Mouse (Mus musculus) CH12.LX (cell line): ENCODE data around the gene Fuz.

Experiments
- CHD1 ChIP-seq: IDR thresholded peaks from 2 replicates; pipeline ENCODE4 v1.6.1; 2012; ENCODE audit warnings: low read depth, low read length, improper control_type of control experiment, inconsistent platforms
- CTCF ChIP-seq, 2 experiments: IDR thresholded peaks in 1 of 2; conservative IDR thresholded peaks in 1 of 2; 2 replicates each; pipeline ENCODE4 v1.5.1; 2011 to 2012; ENCODE audit warnings: low read depth in 2 of 2, low read length in 2 of 2, improper control_type of control experiment in 1 of 2, inconsistent platforms in 1 of 2, mild to moderate bottlenecking in 1 of 2, moderate library complexity in 1 of 2
- JUN ChIP-seq: IDR thresholded peaks from 2 replicates; pipeline ENCODE4 v1.6.1; 2011; ENCODE audit warnings: low read depth, mild to moderate bottlenecking, low read length, improper control_type of control experiment, moderate library complexity; ENCODE audit not compliant: insufficient read depth
- JUND ChIP-seq: conservative IDR thresholded peaks from 2 replicates; pipeline ENCODE4 v1.6.1; 2011; ENCODE audit warnings: low read depth, low read length, improper control_type of control experiment
- KAT2A ChIP-seq: IDR thresholded peaks from 2 replicates; pipeline ENCODE4 v1.6.1; 2012; ENCODE audit warnings: low read length, improper control_type of control experiment, inconsistent platforms; ENCODE audit not compliant: insufficient replicate concordance
- MAX ChIP-seq: IDR thresholded peaks from 2 replicates; pipeline ENCODE4 v1.6.1; 2011; ENCODE audit warnings: low read length, improper control_type of control experiment
- MEF2A ChIP-seq: IDR thresholded peaks from 2 replicates; pipeline ENCODE4 v1.6.1; 2014; ENCODE audit warnings: low read depth, mild to moderate bottlenecking, inconsistent platforms, low read length, improper control_type of control experiment, borderline replicate concordance
- MYC ChIP-seq: IDR thresholded peaks from 2 replicates; pipeline ENCODE4 v1.6.1; 2011; ENCODE audit warnings: low read depth, mild to moderate bottlenecking, improper control_type of control experiment, low read length
- NRF1 ChIP-seq: IDR thresholded peaks from 2 replicates; pipeline ENCODE4 v1.6.1; 2014; ENCODE audit warnings: low read depth, mild to moderate bottlenecking, inconsistent platforms, low read length, improper control_type of control experiment, moderate library complexity
- POLR2A ChIP-seq: IDR thresholded peaks from 2 replicates; pipeline ENCODE4 v1.6.1; 2011; ENCODE audit warnings: low read depth, mild to moderate bottlenecking, improper control_type of control experiment, low read length
- SMC3 ChIP-seq: IDR thresholded peaks from 2 replicates; pipeline ENCODE4 v1.6.1; 2011; ENCODE audit warnings: low read depth, low read length, improper control_type of control experiment
- ZNF384 ChIP-seq: IDR thresholded peaks from 2 replicates; pipeline ENCODE4 v1.6.1; 2012; ENCODE audit warnings: low read depth, low read length, improper control_type of control experiment, inconsistent platforms

DNA sequence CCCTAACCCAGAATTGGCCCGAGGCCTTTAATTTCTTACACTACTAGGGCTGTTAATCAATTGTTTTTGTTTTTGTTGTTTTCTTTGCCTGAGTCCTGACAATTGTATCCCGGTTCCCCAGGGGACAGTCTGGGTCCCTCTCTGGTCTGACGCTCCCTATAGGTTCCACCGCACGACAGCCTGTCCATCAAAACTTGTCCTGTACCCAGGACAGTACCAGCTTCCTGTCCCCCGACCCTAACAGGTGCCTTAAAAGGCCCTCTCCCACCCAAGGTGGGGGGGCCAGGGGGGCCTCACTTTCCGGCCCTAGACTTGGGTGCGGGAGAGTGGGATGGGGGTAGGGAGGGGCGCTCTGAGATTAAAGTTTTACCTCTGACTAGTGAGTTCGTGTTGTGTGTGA lies 40.8 kb upstream of the Fuz start:
- TF ChIP-seq CHD1, result no peak
- no peak for TF ChIP-seq POLR2A
- TF ChIP-seq CTCF (conservative IDR thresholded peaks at IDR 0.05 in 1 of 2, IDR thresholded peaks at IDR 0.05 in 1 of 2; ENCODE audit: low read depth in 2 of 2, low read length in 2 of 2), result peak; percentile 17 to 50; a peak in 2 of 4 replicates
- no peak for TF ChIP-seq SMC3
- no peak for TF ChIP-seq ZNF384
- TF ChIP-seq MAX, result no peak
- no peak for TF ChIP-seq NRF1
- TF ChIP-seq JUND, result no peak
- TF ChIP-seq MEF2A, result no peak
- no peak for TF ChIP-seq JUN
- no peak for TF ChIP-seq KAT2A
- TF ChIP-seq MYC, result no peak
